ENCODE assay signal across 9 mouse cellular contexts in genomic region chr14:25640421-25641056, GRCm38 (mm10). TPM values are rescaled to one million over a fixed set of nuclear protein-coding genes. Genes with fewer than 3 reads are reported as not detected.
DNase-seq lines count a peak whose midpoint lies in the region; ATAC-seq lines count a peak whose summit lies in the region.
"Had no signal": no experiment of that assay in that cellular context is flagged by ENCODE, and none has a peak within 500 bp of the region (broad histone marks: within the 10 kb centered on the region; RNA-seq: fewer than 3 reads in every experiment).

No protein-coding gene starts in this region.

- no peaks in the 10 kb centered on the region for H3K27me3 ChIP-seq in intestine, embryonic 16.5 days (replicated peaks; ENCODE audit: control insufficient read depth, insufficient read depth, low read length)
- H3K27me3 ChIP-seq: neural tube, embryonic 12.5 days had no signal

- DNase-seq in frontal cortex, postnatal 36 days (ENCODE audit: low spot score in 2 of 2) = no peak
- peak; percentile 29 for DNase-seq in thymus, postnatal 4 days
- no peak for DNase-seq in thymus, postnatal 10 days (ENCODE audit: low spot score in 2 of 2)
- no peak for DNase-seq in spleen, adult 18-20 months
- no peak for DNase-seq in spleen, postnatal 4 days (ENCODE audit: low spot score in 2 of 2)
- no peak for DNase-seq in kidney, adult 9 months

- H3K36me3 ChIP-seq in intestine, embryonic 16.5 days (ENCODE audit: control insufficient read depth, insufficient read depth, low read length) = peaks cover 21% of the 10 kb centered on the region

- no peak overlapping the region for H3K4me2 ChIP-seq in intestine, embryonic 16.5 days (ENCODE audit: low read depth, low read length)
- H3K4me2 ChIP-seq: neural tube, embryonic 12.5 days had no signal

- peak; percentile 60; the same call in 1 of the 2 replicates for ATAC-seq in frontal cortex, adult (ENCODE audit: low TSS enrichment)
- ATAC-seq in intestine, embryonic 16.5 days = peak; percentile 41; the same call in 1 of the 2 replicates

- WGBS in intestine, embryonic 16.5 days = 57% methylated on average over 6 of the region's 6 CpGs

- peak overlapping the region; percentile 9; the same call in 1 of the 2 replicates for H3K27ac ChIP-seq in intestine, embryonic 16.5 days (ENCODE audit: low read length)
- H3K27ac ChIP-seq: neural tube, embryonic 12.5 days had no signal

- no peaks in the 10 kb centered on the region for H3K9me3 ChIP-seq in intestine, embryonic 16.5 days (ENCODE audit: control insufficient read depth, low read length)
- H3K9me3 ChIP-seq: neural tube, embryonic 12.5 days had no signal

- no peak overlapping the region for H3K4me3 ChIP-seq in intestine, embryonic 16.5 days (ENCODE audit: low read length)
- H3K4me3 ChIP-seq: neural tube, embryonic 12.5 days had no signal

- H3K4me1 ChIP-seq in intestine, embryonic 16.5 days (ENCODE audit: control insufficient read depth, insufficient read depth, low read length) = peaks cover 19% of the 10 kb centered on the region; the same call in 1 of the 2 replicates

- no peak overlapping the region for H3K9ac ChIP-seq in intestine, embryonic 16.5 days (ENCODE audit: low read depth, low read length)
- H3K9ac ChIP-seq: neural tube, embryonic 12.5 days had no signal

RNA-seq across cellular contexts. Expression of gene Ppif, which starts 53.4 kb away (rescaled TPM):
- polyA plus RNA-seq in intestine, embryonic 16.5 days (2015; fragmentation: Nextera tagmentation; extraction: Ambion mirVana) = 125 and 134 TPM in 2 replicates
